Mouse (Mus musculus) MEL (cell line): Measurements from ENCODE around the gene Cpox. TPM values are rescaled to one million over a fixed set of nuclear protein-coding genes. Genes with fewer than 3 reads are reported as not detected.

ENCODE experiments used
- DNase-seq: peaks from one replicate; pipeline ENCODE4 v3.0.0; 2011; ENCODE audit warnings: low read depth, low spot score
- H3K27ac ChIP-seq: 2 replicates; pipeline ENCODE4 v1.5.1; 2012; ENCODE audit warnings: low read depth, mild to moderate bottlenecking, control low read depth, low read length, moderate library complexity; ENCODE audit not compliant: control insufficient read depth
- H3K27me3 ChIP-seq, 2 experiments: fragments of 150-350 bp in 1 of 2; sonication (generic) in 1 of 2; 2 replicates each; pipeline ENCODE4 v1.6.1; 2012; ENCODE audit warnings: low read length in 2 of 2, mild to moderate bottlenecking in 2 of 2, improper control_type of control experiment in 1 of 2, moderate library complexity in 1 of 2; ENCODE audit not compliant: insufficient read depth in 2 of 2, control insufficient read depth in 1 of 2
- H3K36me3 ChIP-seq, 2 experiments: 2 replicates each; pipeline ENCODE4 v1.6.1; 2012 to 2014; ENCODE audit warnings: low read length in 2 of 2, improper control_type of control experiment in 1 of 2, inconsistent platforms in 1 of 2, mild to moderate bottlenecking in 1 of 2; ENCODE audit not compliant: insufficient read depth in 2 of 2, control insufficient read depth in 1 of 2
- H3K4me1 ChIP-seq, 2 experiments: fragments of 150-350 bp in 1 of 2; sonication (generic) in 1 of 2; 2 replicates each; pipeline ENCODE4 v1.6.1; 2012; ENCODE audit warnings: low read length in 2 of 2, improper control_type of control experiment in 1 of 2, mild to moderate bottlenecking in 1 of 2; ENCODE audit not compliant: insufficient read depth in 2 of 2, control insufficient read depth in 1 of 2
- H3K4me3 ChIP-seq, 2 experiments: fragments of 150-350 bp in 1 of 2; sonication (generic) in 1 of 2; 2 replicates each; pipeline ENCODE4 v1.5.1; 2012; ENCODE audit warnings: low read depth in 2 of 2, low read length in 2 of 2, mild to moderate bottlenecking in 2 of 2, moderate library complexity in 2 of 2, control low read depth in 1 of 2, improper control_type of control experiment in 1 of 2; ENCODE audit not compliant: control insufficient read depth in 1 of 2, insufficient read depth in 1 of 2
- H3K79me2 ChIP-seq: 2 replicates; pipeline ENCODE4 v1.6.1; 2012; ENCODE audit warnings: mild to moderate bottlenecking, low read length, moderate library complexity; ENCODE audit not compliant: control insufficient read depth, poor library complexity, insufficient read depth
- H3K9ac ChIP-seq: 2 replicates; pipeline ENCODE4 v1.6.1; 2012; ENCODE audit warnings: low read depth, mild to moderate bottlenecking, control low read depth, low read length, moderate library complexity; ENCODE audit not compliant: control insufficient read depth, poor library complexity, severe bottlenecking
- H3K9me3 ChIP-seq: fragments of 150-350 bp; sonication (generic); replicated peaks from 2 replicates; pipeline ENCODE4 v1.6.1; 2012; ENCODE audit warnings: mild to moderate bottlenecking, low read length, improper control_type of control experiment, moderate library complexity; ENCODE audit not compliant: insufficient read depth
- CHD1 ChIP-seq: IDR thresholded peaks from 2 replicates; pipeline ENCODE4 v1.6.1; 2012; ENCODE audit warnings: low read depth, mild to moderate bottlenecking, inconsistent platforms, low read length, improper control_type of control experiment
- CHD2 ChIP-seq: IDR thresholded peaks from 2 replicates; pipeline ENCODE4 v1.6.1; 2011; ENCODE audit warnings: low read length, improper control_type of control experiment
- CTCF ChIP-seq, 3 experiments: IDR thresholded peaks in 2 of 3; conservative IDR thresholded peaks in 1 of 3; 2 replicates each; pipeline ENCODE4 v1.5.1; 2011 to 2012; ENCODE audit warnings: low read length in 3 of 3, low read depth in 2 of 3, mild to moderate bottlenecking in 2 of 3, improper control_type of control experiment in 1 of 3, inconsistent platforms in 1 of 3, mixed read lengths in 1 of 3, moderate library complexity in 1 of 3; ENCODE audit not compliant: control insufficient read depth in 1 of 3, insufficient read depth in 1 of 3, poor library complexity in 1 of 3, severe bottlenecking in 1 of 3
- EP300 ChIP-seq, 2 experiments: IDR thresholded peaks; 2 replicates each; pipeline ENCODE4 v1.6.1; 2011; ENCODE audit warnings: improper control_type of control experiment in 2 of 2, low read length in 2 of 2, low read depth in 1 of 2, mild to moderate bottlenecking in 1 of 2
- ETS1 ChIP-seq: IDR thresholded peaks from 2 replicates; pipeline ENCODE4 v1.6.1; 2012; ENCODE audit warnings: low read depth, mild to moderate bottlenecking, inconsistent platforms, low read length, improper control_type of control experiment, moderate library complexity
- GABPA ChIP-seq: IDR thresholded peaks from 2 replicates; pipeline ENCODE4 v1.6.1; 2012; ENCODE audit warnings: low read depth, mild to moderate bottlenecking, inconsistent platforms, low read length, improper control_type of control experiment, moderate library complexity
- GATA1 ChIP-seq: IDR thresholded peaks from 2 replicates; pipeline ENCODE4 v1.6.1; 2011; ENCODE audit warnings: low read depth, low read length, improper control_type of control experiment
- HCFC1 ChIP-seq: IDR thresholded peaks from 2 replicates; pipeline ENCODE4 v1.6.1; 2012; ENCODE audit warnings: low read depth, mild to moderate bottlenecking, inconsistent platforms, low read length, improper control_type of control experiment, moderate library complexity
- MAX ChIP-seq: IDR thresholded peaks from 2 replicates; pipeline ENCODE4 v1.6.1; 2011; ENCODE audit warnings: low read length, improper control_type of control experiment
- MAZ ChIP-seq: IDR thresholded peaks from 2 replicates; pipeline ENCODE4 v1.6.1; 2012; ENCODE audit warnings: low read depth, mild to moderate bottlenecking, inconsistent platforms, low read length, improper control_type of control experiment
- MYB ChIP-seq: IDR thresholded peaks from 2 replicates; pipeline ENCODE4 v1.6.1; 2011; ENCODE audit warnings: mild to moderate bottlenecking, low read depth, low read length, improper control_type of control experiment
- MYC ChIP-seq: IDR thresholded peaks from 2 replicates; pipeline ENCODE4 v1.6.1; 2011; ENCODE audit warnings: low read depth, mild to moderate bottlenecking, low read length, improper control_type of control experiment, moderate library complexity
- POLR2AphosphoS2 ChIP-seq: IDR thresholded peaks from 2 replicates; pipeline ENCODE4 v1.6.1; 2011; ENCODE audit warnings: low read length, improper control_type of control experiment
- SMC3 ChIP-seq: IDR thresholded peaks from 2 replicates; pipeline ENCODE4 v1.6.1; 2011; ENCODE audit warnings: low read depth, low read length, improper control_type of control experiment
- TCF12 ChIP-seq: IDR thresholded peaks from 2 replicates; pipeline ENCODE4 v1.6.1; 2014; ENCODE audit warnings: low read depth, mild to moderate bottlenecking, inconsistent platforms, low read length, improper control_type of control experiment, moderate library complexity
- UBTF ChIP-seq: IDR thresholded peaks from 2 replicates; pipeline ENCODE4 v1.6.1; 2012; ENCODE audit warnings: low read depth, mild to moderate bottlenecking, inconsistent platforms, low read length, improper control_type of control experiment, moderate library complexity, borderline replicate concordance; ENCODE audit not compliant: insufficient read depth
- ZNF384 ChIP-seq: IDR thresholded peaks from 2 replicates; pipeline ENCODE4 v1.6.1; 2012; ENCODE audit warnings: low read depth, mild to moderate bottlenecking, inconsistent platforms, low read length, improper control_type of control experiment
- polyA plus RNA-seq, 2 experiments: library from polyadenylated mRNA; stranded (reverse) in 1 of 2; unstranded in 1 of 2; fragments of >175 nt in 1 of 2; fragments of >200 nt in 1 of 2; gene quantifications; 2 replicates each; pipeline versions ENCODE4 v1.2.1 to v1.2.4; 2012; ENCODE audit warnings: low replicate concordance in 2 of 2, low read depth in 1 of 2; ENCODE audit not compliant: insufficient read length in 2 of 2, insufficient read depth in 1 of 2, missing spikeins in 1 of 2
- total RNA-seq: library from RNA; depleted of rRNA; stranded (reverse); fragments of 300-350 nt; gene quantifications from 2 replicates; pipeline ENCODE4 v1.2.3, GENCODE M21; 2012

The Cpox gene
- total and polyA plus RNA-seq, 3 experiments = 110 to 421 (median 159) TPM

DNA sequence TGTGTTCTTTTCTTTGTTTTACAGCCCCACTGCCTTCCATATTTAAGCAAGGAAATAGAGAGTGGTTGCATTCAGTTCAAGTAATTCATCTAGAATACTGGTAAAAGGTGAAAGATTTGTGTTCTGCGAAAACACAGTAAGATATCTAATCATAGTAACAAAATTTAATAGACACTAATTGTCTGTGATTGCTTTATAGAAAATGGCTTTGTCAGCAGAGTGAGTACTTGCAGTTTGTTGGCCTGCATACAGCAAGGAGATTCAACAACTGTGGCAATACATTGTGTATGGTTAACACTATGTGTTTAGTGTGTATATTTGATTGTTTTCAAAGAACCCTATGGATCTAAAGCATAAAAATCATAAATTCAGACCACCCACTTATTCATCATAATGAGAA, 43.0 kb downstream of the Cpox start:
- DNase-seq = no peak
- no peak overlapping the region for H3K9ac ChIP-seq
- H3K27ac ChIP-seq = no peak overlapping the region
- H3K9me3 ChIP-seq = no peaks in the 10 kb centered on the region
- peaks cover 0 to 4% of the 10 kb centered on the region in 2 experiments; a peak in 3 of 4 replicates for H3K27me3 ChIP-seq
- H3K36me3 ChIP-seq = peaks cover 0 to 4% of the 10 kb centered on the region in 2 experiments; a peak in 2 of 4 replicates
- no peaks in the 10 kb centered on the region for H3K79me2 ChIP-seq
- no peak overlapping the region for H3K4me3 ChIP-seq
- TF ChIP-seq MAZ (no peak), TCF12 (no peak), MYB (no peak), MYC (no peak), SMC3 (no peak), POLR2AphosphoS2 (no peak), EP300 (IDR thresholded peaks at IDR 0.05; ENCODE audit: low read depth in 1 of 2, low read length in 2 of 2) (no peak), CTCF (IDR thresholded peaks at IDR 0.05 in 2 of 3, conservative IDR thresholded peaks at IDR 0.05 in 1 of 3; ENCODE audit: control insufficient read depth in 1 of 3, insufficient read depth in 1 of 3, low read depth in 2 of 3, low read length in 3 of 3, poor library complexity in 1 of 3, severe bottlenecking in 1 of 3) (no peak), CHD2 (no peak), CHD1 (no peak)
- TF ChIP-seq, all 39 proteins: peak for 0
- H3K4me1 ChIP-seq = no peaks in the 10 kb centered on the region

DNA sequence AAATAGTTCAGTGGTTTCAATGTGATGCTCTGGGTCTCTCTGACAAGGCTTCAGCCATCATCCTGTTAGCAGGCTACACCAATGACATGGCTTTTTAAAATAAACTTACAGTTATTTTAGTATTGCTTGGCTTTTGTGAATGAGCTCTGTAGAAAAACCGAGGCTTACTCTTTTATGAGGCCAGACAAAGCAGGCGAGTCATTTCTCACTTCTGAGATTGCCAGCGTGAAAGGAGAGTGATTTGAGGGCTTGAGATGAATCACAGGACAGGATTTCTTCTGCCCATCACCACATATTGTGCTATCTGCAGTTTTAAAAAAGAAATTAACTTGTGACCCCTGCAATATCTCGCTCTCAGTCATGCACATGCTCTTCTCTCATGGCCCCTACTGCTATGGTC, 44.9 kb downstream of the Cpox start:
- Histone ChIP-seq H3K27me3 (peaks cover 0 to 4% of the 10 kb centered on the region in 2 experiments; a peak in 3 of 4 replicates), H3K9me3 (no peaks in the 10 kb centered on the region), H3K36me3 (no peaks in the 10 kb centered on the region; a peak in 1 of 4 replicates), H3K79me2 (no peaks in the 10 kb centered on the region), H3K9ac (no peak overlapping the region), H3K4me1 (no peaks in the 10 kb centered on the region), H3K27ac (no peak overlapping the region), H3K4me3 (no peak overlapping the region)
- DNase-seq = no peak
- TF ChIP-seq GABPA (no peak), ZNF384 (no peak), MAZ (no peak), ETS1 (no peak)

DNA sequence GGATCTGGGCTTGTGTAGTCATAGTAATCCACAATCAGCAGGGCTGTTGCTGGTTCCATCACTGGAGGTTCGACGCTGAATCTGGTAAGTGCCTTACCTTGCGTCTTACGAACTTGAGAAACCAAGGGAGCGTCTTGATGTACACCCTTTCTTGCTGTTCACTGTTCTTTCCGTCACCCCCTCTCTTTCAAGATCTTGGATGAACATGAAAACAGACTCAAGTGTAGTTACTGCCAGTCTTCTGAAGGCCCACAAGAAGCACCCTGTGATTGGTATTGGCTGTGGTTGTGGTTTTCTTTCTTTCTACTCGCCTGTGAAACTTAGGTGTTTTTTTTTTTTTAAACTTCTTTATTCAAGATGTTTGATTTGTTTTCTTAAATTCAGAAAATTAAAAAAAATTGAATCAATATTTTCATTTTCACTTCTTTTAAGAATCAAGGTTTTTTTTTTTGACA, 48.6 kb downstream of the Cpox start, which contains the start of gene Gpr15:
Gpr15 (minus strand) TSS at position 405 of the 455 bp plus-strand sequence.
- peaks cover 0 to 2% of the 10 kb centered on the region in 2 experiments; a peak in 2 of 4 replicates for H3K27me3 ChIP-seq
- TF ChIP-seq GATA1 (no peak), UBTF (no peak), MAX (no peak), MYB (no peak), HCFC1 (no peak)
- H3K4me3 ChIP-seq = no peak within 1 kb of the TSS
- no peaks in the 10 kb centered on the region for H3K9me3 ChIP-seq
- no peak for DNase-seq
- no peak within 1 kb of the TSS for H3K9ac ChIP-seq
- no peak within 1 kb of the TSS for H3K27ac ChIP-seq
- H3K36me3 ChIP-seq = peaks cover 0 to 2% of the 10 kb centered on the region in 2 experiments; a peak in 1 of 4 replicates
- H3K4me1 ChIP-seq = no peaks in the 10 kb centered on the region
- no peaks in the 10 kb centered on the region for H3K79me2 ChIP-seq
